Mouse (Mus musculus) left cerebral cortex, adult 11 months (tissue): ENCODE results near the gene Adamts16.
"Not testable (repeated sequence)": the region's sequence is repeated elsewhere in the genome, so short reads cannot be mapped to it uniquely, and the experiment has no call there.

Experiments used
- DNase-seq: peaks from one replicate; pipeline ENCODE4 v3.0.0; 2022; ENCODE audit warnings: low spot score

Adamts16 gene

GRCm38 (mm10) chr13:70841421-70841904, at the start of gene Adamts16:
Gene Adamts16 (minus strand): TSS chr13:70841811.
- no peak for DNase-seq

GRCm38 (mm10) chr13:70887136-70887535, 45.5 kb upstream of the Adamts16 start:
- DNase-seq, result no peak

DNA sequence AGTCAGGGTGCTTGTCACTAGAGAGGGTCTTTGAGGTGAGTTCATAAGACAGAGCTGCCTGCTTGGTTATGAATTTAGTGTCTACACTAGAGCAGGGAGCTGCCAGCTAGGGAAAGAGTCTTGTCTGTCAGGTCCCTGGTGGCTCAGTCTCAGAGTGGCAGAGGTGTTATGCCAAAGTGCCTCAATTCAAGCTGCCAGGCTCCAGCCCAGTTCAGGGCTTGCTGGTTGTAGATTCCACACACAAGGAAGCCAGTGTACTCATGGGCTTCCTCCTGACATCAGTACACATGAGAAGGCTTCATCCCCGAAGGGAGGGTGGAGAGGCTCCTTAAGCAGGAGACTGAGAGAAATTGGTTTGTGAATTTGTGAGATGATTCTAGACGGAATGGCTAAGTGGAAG, 43.4 kb upstream of the Adamts16 start:
- no peak for DNase-seq

DNA sequence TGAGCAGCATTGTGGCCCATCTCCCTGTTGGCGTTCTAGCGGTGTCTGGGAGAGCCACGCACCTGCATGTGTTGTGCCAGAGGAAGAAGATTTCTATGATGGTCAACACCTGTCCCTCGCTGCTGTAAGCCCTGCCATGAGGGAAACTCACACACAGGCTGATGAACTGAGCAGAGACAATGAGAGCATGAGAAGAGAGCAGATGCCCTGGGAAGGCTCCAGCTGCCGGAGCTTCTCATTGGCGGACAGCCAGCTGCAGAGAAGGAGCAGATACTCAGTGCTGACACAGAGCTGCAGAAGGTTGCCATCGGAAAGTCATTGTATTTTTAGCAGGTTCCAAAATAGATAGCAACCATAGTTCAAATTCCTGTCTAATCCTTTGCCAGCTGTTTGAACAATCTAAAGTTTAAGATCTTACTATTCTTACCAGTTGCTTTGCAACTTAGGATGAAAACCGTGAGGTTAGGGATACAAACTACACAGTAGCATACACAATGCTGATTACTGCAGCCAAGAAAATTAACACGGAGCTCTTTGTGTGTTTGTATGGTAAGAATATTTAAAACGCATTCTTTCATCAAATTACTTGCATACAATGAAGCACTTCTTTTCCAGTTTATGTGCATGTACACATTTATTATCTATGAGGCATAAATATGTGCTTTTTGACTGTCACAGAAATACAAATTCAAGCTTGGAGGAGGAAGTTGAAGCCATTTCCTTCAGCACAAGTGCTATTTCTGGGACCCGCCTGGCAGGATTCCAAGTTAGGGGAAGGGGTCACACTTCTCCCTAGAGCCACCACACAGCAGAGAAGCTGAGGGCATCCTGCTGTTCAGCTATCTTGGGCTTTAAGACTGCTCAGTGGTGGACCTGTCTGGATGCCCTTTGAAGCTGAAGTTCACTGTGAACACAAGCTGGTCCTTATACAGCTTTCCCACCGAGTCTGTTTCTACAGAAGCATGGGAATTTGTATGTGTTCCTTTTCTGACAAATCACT, 42.6 kb upstream of the Adamts16 start:
- DNase-seq, result peak; percentile 66

DNA sequence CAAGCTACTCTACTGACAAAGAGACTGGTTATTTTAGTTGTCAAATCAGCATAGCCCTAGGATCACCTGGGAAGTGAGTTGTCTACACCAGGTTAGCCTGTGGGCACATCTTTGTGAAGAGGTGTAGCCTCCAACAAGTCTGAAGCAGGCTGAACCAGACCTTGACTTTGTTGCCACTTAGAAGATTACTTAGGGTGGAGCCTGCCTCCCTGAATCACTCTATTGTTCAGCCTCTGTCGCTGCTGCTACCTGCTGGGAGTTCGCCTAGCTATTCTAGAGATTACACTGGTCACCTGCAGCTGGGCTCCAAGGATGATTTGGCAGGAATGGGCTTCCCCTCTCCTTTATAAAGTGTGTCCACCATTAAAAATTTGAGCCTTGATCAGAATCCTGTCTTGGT, 38.4 kb upstream of the Adamts16 start:
- DNase-seq, result not testable (repeated sequence)

GRCm38 (mm10) chr13:70877550-70877913, 35.9 kb upstream of the Adamts16 start:
- no peak for DNase-seq

DNA sequence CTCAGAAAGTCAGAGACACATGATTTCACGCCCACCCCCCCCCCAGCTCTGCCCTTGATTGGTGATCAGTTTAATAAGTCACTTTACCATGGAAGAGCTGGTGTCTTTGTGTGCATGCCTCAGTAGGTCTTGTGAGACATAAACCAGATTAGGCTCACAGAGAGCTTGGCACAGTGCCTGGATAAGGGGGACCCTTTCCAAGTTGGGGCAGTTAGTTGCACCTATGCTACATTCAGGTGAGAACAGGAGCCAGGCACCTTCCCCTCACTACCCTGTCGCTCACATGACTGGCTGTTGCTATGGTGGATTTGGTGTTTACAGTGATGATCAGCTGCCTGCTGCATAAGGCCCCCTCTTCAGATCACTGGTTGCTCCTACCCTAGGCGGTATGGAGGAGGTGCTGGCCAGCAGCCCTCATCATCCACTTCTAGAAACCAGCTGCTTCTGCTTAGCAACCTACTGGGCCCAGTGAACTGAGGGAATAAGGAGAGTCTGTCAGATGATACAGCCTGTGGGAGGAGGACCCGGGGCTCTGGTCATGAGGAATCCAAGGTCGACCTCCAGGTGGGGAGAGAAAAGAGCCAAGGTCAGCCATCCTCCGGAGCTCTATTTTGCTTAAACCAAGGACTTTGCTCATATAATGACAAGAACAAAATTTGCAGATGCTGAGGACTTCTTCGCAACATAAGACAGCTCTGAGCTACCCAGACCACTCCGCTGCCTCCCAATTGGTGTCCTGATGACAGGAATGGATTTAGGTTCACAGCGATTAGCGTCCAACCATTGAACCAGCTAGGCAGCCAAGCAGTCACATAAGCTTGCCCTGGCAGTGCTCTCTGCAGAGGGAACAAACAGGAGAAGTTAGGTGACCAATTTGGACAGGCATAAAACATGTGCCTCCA, 35.3 kb upstream of the Adamts16 start:
- no peak for DNase-seq

GRCm38 (mm10) chr13:70875411-70875949, 33.9 kb upstream of the Adamts16 start:
- DNase-seq, result no peak

DNA sequence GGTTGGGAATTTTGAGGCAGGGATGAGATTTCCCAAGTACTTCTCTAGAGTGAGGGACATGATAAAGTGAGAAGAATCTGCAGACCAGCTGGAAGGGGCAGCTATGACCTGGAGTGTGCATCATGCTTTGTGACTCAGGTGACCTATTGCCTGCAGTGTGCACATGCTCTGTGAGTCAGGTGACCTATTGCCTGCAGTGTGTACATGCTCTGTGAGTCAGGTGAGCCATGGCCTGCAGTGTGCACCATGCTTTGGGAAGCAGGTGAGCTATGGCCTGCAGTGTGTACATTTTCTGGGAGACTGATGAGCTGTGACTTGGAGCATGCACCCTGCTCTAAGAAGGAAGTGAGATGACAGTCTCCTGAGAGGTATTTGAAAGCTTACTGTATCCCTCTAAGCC, 33.1 kb upstream of the Adamts16 start:
- DNase-seq, result no peak

DNA sequence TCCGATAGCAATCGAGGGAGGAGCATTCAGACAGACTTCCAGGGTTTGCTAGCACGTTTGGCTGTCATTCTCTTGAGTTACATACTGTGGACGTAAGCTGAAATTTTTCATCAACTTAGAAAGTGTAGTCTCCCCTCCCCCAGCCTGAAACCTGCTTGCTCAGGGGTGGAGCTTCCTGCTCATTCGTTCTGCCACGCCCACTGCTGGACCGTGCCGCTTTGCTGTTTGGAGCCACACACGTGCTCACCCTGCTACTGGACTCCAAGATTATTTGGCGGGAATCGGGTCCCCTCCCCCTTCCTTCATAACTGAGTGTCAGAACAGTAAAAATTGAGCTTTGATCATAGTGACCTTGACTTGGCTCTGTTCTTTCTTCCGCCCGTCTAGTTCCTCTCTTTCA, 32.2 kb upstream of the Adamts16 start:
- not testable (repeated sequence) for DNase-seq

DNA sequence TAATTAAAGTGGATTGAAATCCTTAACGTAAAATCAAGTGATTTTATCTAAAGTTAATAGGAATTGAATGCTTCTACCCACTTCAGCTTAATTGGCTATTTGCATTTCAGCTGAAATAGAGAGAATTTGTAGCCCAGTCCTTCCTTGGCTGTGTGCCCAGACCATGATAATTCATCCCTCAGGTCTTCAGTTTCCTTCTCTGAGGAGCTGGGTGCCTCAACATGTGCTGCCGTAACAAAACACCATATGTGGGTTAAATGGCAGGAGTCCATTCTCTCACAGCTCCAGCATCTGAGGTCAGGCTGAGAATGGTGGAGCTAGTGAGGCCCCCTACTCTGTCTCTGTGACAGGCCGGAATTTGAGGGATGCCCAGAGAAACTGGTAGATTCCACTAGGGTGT, 29.4 kb upstream of the Adamts16 start:
- DNase-seq, result no peak

DNA sequence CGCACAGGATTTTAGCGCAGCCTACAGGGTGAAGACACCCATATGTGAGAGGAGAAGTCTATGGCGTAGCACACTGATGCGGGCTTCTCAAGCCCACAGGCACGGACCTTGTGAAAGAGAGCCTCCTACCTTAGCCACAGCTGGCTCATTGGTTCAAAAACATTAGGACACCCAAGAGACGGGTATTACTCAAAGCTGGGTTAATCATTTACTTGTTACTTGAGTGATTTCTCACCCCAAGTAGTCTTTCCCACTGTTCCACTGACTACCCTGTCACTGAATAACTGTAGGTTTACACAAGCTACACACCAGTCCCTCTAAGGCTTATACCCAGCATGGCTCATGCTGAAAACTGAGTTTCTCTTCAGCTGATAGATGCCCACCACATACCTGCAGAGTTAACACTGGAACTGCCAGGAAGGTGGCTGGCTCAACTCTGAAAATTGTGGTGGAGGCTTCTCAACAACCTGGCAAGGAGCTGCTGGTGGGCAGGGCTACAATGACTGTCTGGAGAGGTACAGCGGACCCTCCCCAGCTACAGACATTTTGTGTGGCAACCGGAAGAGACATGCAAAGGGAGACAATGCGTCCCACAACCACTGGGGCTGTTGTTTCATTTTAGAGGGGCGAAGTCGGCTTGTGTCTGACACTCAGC, 25.5 kb upstream of the Adamts16 start:
- DNase-seq, result no peak

DNA sequence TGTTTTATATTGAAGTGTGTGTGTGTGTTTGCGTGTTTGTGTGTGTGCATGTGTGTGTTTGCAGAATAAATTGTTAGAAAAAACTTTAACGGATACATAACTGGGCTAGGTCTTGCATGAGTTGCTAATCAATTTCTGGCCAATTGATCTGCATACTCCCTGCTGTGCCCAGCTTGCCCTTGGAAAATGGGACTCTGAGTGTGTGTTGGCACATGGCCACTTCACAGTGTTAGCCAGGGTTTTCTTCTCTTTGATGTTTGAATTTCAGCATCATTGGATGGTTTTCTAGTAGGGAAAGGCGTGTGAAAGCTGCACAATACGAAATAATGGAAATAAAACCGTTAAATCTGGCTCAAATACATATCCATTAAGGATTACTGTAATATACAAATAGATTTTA, 24.3 kb upstream of the Adamts16 start:
- no peak for DNase-seq

GRCm38 (mm10) chr13:70862162-70862908, 20.7 kb upstream of the Adamts16 start:
- DNase-seq, result no peak

GRCm38 (mm10) chr13:70853601-70854000, 12.0 kb upstream of the Adamts16 start:
- no peak for DNase-seq

DNA sequence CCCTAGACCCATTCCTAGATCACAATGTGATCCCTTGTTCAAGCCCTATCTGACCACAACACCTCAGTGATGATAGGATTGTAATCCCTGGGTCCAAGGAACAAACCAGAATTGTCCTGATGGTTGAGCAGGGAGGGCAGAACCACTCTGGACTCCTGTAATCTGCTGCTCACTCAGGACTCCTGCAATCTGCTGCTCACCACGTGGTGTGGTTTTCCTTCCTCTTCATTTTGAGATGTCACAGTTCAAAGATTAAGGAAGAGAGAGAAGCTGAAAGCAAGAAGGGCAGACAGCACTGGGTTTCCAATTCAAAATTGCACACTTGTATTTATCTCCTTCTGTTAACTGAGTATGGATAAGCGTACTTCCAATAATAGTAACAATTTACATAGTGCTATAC, 5.3 kb upstream of the Adamts16 start:
- no peak for DNase-seq

GRCm38 (mm10) chr13:70845526-70845925, 3.9 kb upstream of the Adamts16 start:
- DNase-seq, result no peak

DNA sequence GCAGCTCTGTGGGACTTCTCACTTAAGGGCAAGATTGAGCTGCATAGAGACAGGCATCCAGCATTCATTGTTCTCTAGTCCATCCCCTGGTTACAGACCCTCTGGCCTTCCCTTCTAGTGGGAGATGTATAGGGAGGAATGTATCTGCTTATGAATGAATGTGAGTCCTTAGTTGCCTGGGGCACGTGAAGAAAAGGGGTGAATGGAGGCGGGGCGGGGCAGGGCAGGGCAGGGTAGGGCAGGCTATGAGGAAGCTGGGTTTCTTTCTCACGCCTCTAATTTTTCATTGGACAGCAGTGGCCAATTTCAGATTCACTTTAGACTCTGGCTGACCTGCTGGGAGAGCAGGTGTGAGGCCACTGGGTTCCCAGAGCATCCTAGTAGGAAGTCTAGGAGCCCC, 515 bp upstream of the Adamts16 start:
- DNase-seq, result no peak

GRCm38 (mm10) chr13:70840161-70840560, 1.4 kb downstream of the Adamts16 start:
- DNase-seq, result peak; percentile 57

DNA sequence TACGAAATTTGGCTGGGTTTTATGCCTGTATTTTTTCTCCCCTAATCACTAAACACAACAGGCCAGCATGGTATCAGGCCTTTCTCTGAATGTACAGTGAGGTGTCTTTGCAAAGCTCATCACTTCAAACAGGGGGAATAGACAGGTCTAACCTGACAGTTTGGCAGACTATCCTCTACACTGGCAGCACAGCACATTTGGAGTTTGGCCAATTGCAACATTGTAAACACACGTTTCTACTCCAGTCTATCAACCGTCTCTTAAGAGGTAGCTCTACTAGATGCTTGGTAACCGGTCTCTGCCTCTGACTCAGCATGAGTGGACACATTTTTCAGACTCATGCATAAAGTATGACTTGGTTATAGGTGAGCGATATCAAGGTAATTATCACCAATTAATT, 4.0 kb downstream of the Adamts16 start:
- DNase-seq, result no peak

DNA sequence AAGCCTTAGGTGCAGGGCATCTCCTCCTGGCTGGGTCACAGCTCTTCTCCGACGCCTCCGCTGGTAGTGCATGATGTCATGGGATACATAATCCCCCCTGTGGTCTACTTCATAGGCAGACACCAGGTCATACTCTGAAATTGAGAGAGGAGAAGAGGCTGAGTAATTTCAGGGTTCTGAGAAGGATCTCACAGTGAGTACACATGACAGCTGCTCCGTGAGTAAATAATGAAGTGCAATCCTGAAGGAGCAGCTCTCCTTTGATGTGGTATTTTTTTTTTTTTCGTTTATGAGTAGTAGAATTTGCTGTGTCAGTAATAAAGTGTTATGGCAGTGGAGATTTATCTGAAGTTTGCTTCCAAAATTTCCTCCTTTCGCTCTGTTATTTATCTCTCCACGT, 5.4 kb downstream of the Adamts16 start:
- no peak for DNase-seq
